Mouse (Mus musculus): ENCODE results near the gene Skp2. TPM values are rescaled to one million over a fixed set of nuclear protein-coding genes. Genes with fewer than 3 reads are reported as not detected.
A peak's percentile ranks its signal among the peaks of the same experiment; 100 is the strongest.

Gene Skp2
- total RNA-seq, 2 experiments from 2014 or later: 2.8 to 2.9 TPM

GRCm38 (mm10) chr15:9078481-9079300 is 76.5 kb downstream of the Skp2 start:
- DNase-seq (ENCODE audit: low spot score in 2 of 2): no peak

- DNase-seq (ENCODE audit: low spot score in 2 of 2): no peak
Observed at GRCm38 (mm10) chr15:9075608-9076200, 79.5 kb downstream of the Skp2 start.

DNA sequence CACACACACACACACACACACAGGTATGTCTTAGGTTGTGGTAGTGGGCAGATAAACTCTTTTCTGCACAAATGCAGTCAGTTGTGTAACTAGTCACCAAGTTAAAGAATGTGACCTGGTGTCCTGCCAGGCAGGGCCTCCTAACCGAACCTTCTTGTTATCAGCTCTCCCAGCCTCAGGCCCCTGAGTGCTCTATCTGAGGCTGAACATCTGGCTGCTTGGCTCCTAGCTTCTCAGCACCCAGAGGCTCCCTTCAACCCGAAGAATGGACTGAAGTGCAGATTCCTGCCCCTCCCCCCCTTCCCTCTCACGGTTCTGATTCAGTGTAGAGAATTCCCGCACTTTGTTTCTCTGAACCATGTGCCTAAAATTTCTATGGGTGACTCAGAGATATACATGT is 80.6 kb downstream of the Skp2 start:
- no peak for DNase-seq (ENCODE audit: low spot score in 2 of 2)

GRCm38 (mm10) chr15:9074139-9074538 is 81.1 kb downstream of the Skp2 start:
- DNase-seq (ENCODE audit: low spot score in 2 of 2): no peak

DNA sequence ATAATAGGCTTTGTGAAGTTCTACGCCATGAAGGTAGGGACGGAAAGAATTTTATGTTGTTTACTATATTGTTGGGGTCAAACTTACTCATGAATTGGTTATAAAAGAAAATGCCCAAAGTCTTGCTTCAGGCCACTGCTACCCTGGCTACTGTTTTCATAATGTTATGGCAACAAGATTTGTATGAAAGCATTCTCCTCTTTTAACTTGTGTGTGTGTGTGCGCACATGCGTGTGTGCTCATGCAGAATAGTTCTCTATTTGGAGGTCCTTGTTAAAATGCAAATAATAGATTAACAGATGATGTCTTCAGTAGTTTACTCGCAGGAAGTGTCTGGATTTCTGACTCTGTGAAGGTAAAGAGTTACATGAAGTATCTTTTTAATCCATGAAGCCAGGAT is 81.5 kb downstream of the Skp2 start:
- no peak for DNase-seq (ENCODE audit: low spot score in 2 of 2)

DNA sequence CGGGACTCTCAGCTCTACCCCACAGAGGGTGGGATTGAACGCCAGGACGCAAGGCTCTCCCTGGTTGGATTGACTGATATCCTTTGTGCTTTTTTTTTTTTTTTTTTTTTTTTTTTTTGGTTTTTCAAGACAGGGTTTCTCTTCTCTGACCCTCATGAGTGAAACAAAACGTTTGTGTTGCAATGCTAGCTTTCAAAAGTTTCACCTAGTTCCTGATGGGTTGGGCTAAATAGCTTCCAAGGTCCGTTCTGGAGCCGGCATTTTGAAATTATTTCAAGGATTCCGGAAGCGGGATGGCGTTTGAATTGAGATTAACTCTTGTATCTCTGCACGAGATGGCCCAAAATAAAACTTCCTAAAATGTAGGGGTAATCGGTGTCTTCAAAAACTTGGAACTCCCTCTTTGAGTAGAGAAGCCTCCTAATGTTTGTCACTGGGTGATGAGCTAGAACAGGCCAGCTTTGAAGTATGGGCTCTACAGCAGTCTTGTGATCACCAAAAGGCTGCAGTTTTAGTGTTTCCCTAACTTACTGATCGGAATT is 82.1 kb downstream of the Skp2 start:
- peak in 1 of 2 experiments; percentile 29 for DNase-seq (ENCODE audit: low spot score in 2 of 2)

GRCm38 (mm10) chr15:9072630-9073029 is 82.6 kb downstream of the Skp2 start:
- no peak for DNase-seq (ENCODE audit: low spot score in 2 of 2)

DNA sequence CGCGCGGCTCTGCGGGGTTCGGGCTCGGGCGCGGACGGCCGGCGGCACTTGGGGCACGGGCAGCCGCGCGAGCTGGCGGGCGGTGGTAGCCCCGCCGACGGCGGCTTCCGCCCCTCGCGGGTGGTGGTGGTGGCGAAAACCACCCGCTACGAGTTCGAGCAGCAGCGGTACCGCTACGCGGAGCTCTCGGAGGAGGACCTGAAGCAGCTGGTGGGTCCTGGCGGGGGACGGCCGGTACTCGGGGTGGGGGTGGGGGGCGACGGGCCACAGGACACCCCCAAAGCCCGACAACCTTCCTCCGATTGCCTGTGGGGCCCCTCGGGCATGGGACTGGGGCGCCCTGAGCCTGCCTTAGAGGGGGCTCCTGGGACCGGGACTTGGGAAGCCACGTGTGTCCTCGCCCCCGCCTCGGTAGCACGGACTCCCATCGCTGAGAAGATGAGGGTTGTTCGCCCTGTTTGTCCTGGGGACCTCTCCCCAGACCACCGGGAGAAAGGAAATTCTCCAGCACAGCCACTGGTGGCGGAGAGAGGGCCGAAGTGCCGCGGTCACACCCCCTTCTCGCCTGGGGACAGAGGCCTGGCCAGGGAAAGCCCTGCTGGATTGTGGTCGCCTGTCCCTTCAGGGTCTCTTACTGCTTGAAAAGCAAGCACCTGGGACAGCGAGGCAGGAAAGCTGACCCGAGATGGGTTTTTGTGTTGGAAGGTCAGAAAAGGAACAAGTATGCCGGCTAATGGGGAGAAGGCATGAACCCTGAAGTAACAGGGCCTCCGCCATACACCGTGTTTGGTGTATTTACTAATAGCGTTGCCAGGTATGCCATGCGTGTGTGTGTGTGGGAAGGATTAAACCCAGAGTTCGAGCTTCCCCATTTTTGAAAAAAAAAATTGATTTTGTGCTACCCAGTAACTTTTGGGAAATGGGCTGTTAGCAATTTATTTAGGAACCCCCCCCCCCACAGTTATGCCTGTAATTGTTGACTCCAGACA is 83.4 kb downstream of the Skp2 start:
- peak; percentile 60 to 69 for DNase-seq (ENCODE audit: low spot score in 2 of 2)

DNA sequence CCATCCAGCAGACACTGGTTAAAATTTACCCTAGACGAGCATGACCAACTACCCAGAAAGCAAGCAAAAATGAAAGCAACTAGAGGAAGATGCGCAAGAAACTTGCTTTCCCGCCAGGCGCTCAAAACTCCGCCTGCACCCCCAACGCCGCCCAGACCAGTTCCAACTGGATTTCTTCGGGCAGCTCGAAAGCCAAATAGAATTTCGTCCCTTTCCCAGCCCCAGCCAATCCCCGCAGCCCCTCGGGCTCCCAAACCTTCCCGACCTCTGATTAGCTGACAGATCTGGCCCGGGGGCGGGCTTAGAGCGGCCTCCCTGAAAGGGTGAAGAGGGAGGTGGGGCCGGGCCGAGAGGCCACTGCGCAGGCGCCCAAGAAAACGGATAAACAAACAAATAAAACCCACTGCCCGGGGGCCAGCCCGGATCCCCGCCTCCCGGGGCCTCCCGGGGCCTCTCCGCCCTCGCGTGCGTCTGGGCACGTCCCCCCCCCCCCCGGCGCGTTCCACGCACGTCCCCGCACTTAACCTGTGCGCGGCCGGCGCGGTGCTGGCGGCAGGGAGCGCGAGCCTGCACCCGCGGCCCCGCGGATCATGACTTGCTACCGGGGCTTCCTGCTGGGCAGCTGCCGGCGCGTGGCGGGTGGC is 84.2 kb downstream of the Skp2 start, which contains the start of gene Nadk2:
Gene Nadk2 (plus strand): TSS at position 349 of the 644 bp plus-strand sequence.
- peak; percentile 96 to 98 for DNase-seq (ENCODE audit: low spot score in 2 of 2)

- no peak for DNase-seq (ENCODE audit: low spot score in 2 of 2)
Observed at GRCm38 (mm10) chr15:9070353-9070752, 84.9 kb downstream of the Skp2 start.

GRCm38 (mm10) chr15:9068881-9069280 is 86.3 kb downstream of the Skp2 start:
- DNase-seq (ENCODE audit: low spot score in 2 of 2): no peak

Other genes with a start within 250 kb of the Skp2 start
- not detected for gene Ranbp3l, start 187.5 kb downstream of the Skp2 start, total RNA-seq (2021)
- 10 to 100 TPM; 47.1 to 75.0 TPM for gene Nadk2, start 84.2 kb downstream of the Skp2 start, total RNA-seq (2021)
- gene Lmbrd2, start 14.9 kb downstream of the Skp2 start, total RNA-seq (2021): 10 to 100 TPM; 27.2 to 29.1 TPM
- gene Ugt3a1, start 121.5 kb upstream of the Skp2 start, total RNA-seq (2021): not detected
- under 1 TPM; 0.16 to 0.20 TPM for gene Ugt3a2, start 180.1 kb upstream of the Skp2 start, total RNA-seq (2021)

All from adrenal gland, adult 18-20 months (tissue).